In genomic region chr12:110590804-110591259, GRCm38 (mm10) we compare ENCODE assay signal across 8 mouse cellular contexts. TPM values are rescaled to one million over a fixed set of nuclear protein-coding genes. Genes with fewer than 3 reads are reported as not detected.
DNase-seq lines count a peak whose midpoint lies in the region; ATAC-seq and TF ChIP-seq lines count a peak whose summit lies in the region.

No protein-coding gene starts in this region.

- intact Hi-C loops in left cerebral cortex, postnatal 10 days (cut with DNase I), result loop anchor here (5.0 kb wide), 1 partner anchor 144 kb away; the partner anchor contains the start of gene Ppp2r5c

- no peak for TF ChIP-seq POLR2A in olfactory bulb, adult 2 months (IDR thresholded peaks at IDR 0.05; ENCODE audit: insufficient read depth, low read depth, low read length)

- DNase-seq in lung, postnatal 14 days, result no peak
- DNase-seq in limb, embryonic 11.5 days (ENCODE audit: low spot score), result no peak
- DNase-seq in right cerebral cortex, postnatal 14 days, result no peak
- no peak for DNase-seq in thymus, postnatal 36 days
- DNase-seq in left cerebral cortex, postnatal 10 days (ENCODE audit: extremely low spot score in 1 of 2, low spot score in 2 of 2), result no peak

- H3K27ac ChIP-seq in lung, embryonic 15.5 days, result peak overlapping the region; percentile 89
- peak overlapping the region; percentile 91 for H3K27ac ChIP-seq in embryonic facial prominence, embryonic 13.5 days
- peak overlapping the region; percentile 32; the same call in 1 of the 2 replicates for H3K27ac ChIP-seq in limb, embryonic 11.5 days (replicated peaks; ENCODE audit: low read depth, low read length)
- H3K27ac ChIP-seq in olfactory bulb, adult 2 months (ENCODE audit: insufficient read depth, low read depth, low read length), result peak overlapping the region; percentile 85

- peak overlapping the region; percentile 81 for H3K4me2 ChIP-seq in lung, embryonic 15.5 days
- peak overlapping the region; percentile 91 for H3K4me2 ChIP-seq in embryonic facial prominence, embryonic 13.5 days
- H3K4me2 ChIP-seq in limb, embryonic 11.5 days (ENCODE audit: low read depth, severe bottlenecking), result peak overlapping the region; percentile 93

- H3K4me3 ChIP-seq in lung, embryonic 15.5 days, result peak overlapping the region; percentile 83
- peak overlapping the region; percentile 68 for H3K4me3 ChIP-seq in embryonic facial prominence, embryonic 13.5 days
- H3K4me3 ChIP-seq in limb, embryonic 11.5 days (ENCODE audit: low read depth, low read length), result peak overlapping the region; percentile 57
- H3K4me3 ChIP-seq in olfactory bulb, adult 2 months (ENCODE audit: insufficient read depth, low read depth, low read length), result peak overlapping the region; percentile 75

- no peak for TF ChIP-seq CTCF in olfactory bulb, adult 2 months (IDR thresholded peaks at IDR 0.05; ENCODE audit: insufficient read depth, low read depth, low read length)

- H3K9ac ChIP-seq in lung, embryonic 15.5 days, result peak overlapping the region; percentile 86
- H3K9ac ChIP-seq in embryonic facial prominence, embryonic 13.5 days, result peak overlapping the region; percentile 92
- H3K9ac ChIP-seq in limb, embryonic 11.5 days (ENCODE audit: low read length), result peak overlapping the region; percentile 73

- whole genome bisulfite sequencing in lung, embryonic 15.5 days, result 2% methylated on average over 15 of the region's 15 CpGs
- WGBS in embryonic facial prominence, embryonic 13.5 days, result 2% methylated on average over 15 of the region's 15 CpGs
- 3% methylated on average over 15 of the region's 15 CpGs for WGBS in limb, embryonic 11.5 days
- under 1% methylated on average over 15 of the region's 15 CpGs for WGBS in olfactory bulb, adult 2 months

- H3K9me3 ChIP-seq in lung, embryonic 15.5 days, result no peaks in the 10 kb centered on the region
- no peaks in the 10 kb centered on the region for H3K9me3 ChIP-seq in embryonic facial prominence, embryonic 13.5 days
- no peaks in the 10 kb centered on the region for H3K9me3 ChIP-seq in limb, embryonic 11.5 days (ENCODE audit: control insufficient read depth, low read length)

- no peaks in the 10 kb centered on the region for H3K36me3 ChIP-seq in lung, embryonic 15.5 days
- H3K36me3 ChIP-seq in embryonic facial prominence, embryonic 13.5 days, result no peaks in the 10 kb centered on the region
- H3K36me3 ChIP-seq in limb, embryonic 11.5 days (ENCODE audit: control insufficient read depth, insufficient read depth, low read length), result no peaks in the 10 kb centered on the region

- peaks cover 18% of the 10 kb centered on the region for H3K4me1 ChIP-seq in lung, embryonic 15.5 days
- peaks cover 15% of the 10 kb centered on the region for H3K4me1 ChIP-seq in embryonic facial prominence, embryonic 13.5 days
- H3K4me1 ChIP-seq in limb, embryonic 11.5 days (ENCODE audit: control insufficient read depth, insufficient read depth, low read length), result peaks cover 2% of the 10 kb centered on the region; the same call in 1 of the 2 replicates
- no peaks in the 10 kb centered on the region; the same call in 1 of the 2 replicates for H3K4me1 ChIP-seq in olfactory bulb, adult 2 months (ENCODE audit: control insufficient read depth, insufficient read depth, low read length)

- no peak; the same call in 1 of the 2 replicates for ATAC-seq in lung, embryonic 15.5 days (ENCODE audit: borderline replicate concordance, extremely low read depth, low FRiP score, low TSS enrichment)
- no peak; the same call in 1 of the 2 replicates for ATAC-seq in embryonic facial prominence, embryonic 13.5 days (ENCODE audit: insufficient number of reproducible peaks, insufficient read depth, low FRiP score, low TSS enrichment, low read depth)
- 0 out of 2 replicates have a peak, but pooled peaks have one; percentile 7 for ATAC-seq in limb, embryonic 11.5 days (ENCODE audit: insufficient number of reproducible peaks, low FRiP score, low TSS enrichment, low read depth)

- H3K27me3 ChIP-seq in lung, embryonic 15.5 days, result no peaks in the 10 kb centered on the region
- no peaks in the 10 kb centered on the region for H3K27me3 ChIP-seq in embryonic facial prominence, embryonic 13.5 days
- no peaks in the 10 kb centered on the region for H3K27me3 ChIP-seq in limb, embryonic 11.5 days (ENCODE audit: control insufficient read depth, insufficient read depth, low read length)

RNA-seq across cellular contexts. Expression of gene Dync1h1, which starts 10.4 kb away (rescaled TPM):
- polyA plus RNA-seq in lung, embryonic 15.5 days (2015; fragmentation: Nextera tagmentation; extraction: Ambion mirVana), result 39.5 and 48.9 TPM in 2 replicates
- polyA plus RNA-seq in embryonic facial prominence, embryonic 13.5 days (2015; fragmentation: Nextera tagmentation; extraction: Ambion mirVana), result 56.9 and 62.3 TPM in 2 replicates
- 67.7 and 70.2 TPM in 2 replicates for polyA plus RNA-seq in limb, embryonic 11.5 days (2014; fragmentation: Nextera tagmentation; extraction: Ambion mirVana)
- 228 and 373 TPM in 2 replicates for polyA plus RNA-seq in olfactory bulb, adult 2 months (2012; ENCODE audit: insufficient read depth, insufficient read length, low replicate concordance, missing spikeins)
- 100 to 1,000 TPM; 337 to 350 TPM for total RNA-seq in left cerebral cortex, postnatal 10 days (2021)

Comparison
In these comparisons a context has a peak if more than half of its experiments do, and no peak if none do; other contexts are left out.
1. H3K27ac ChIP-seq: peak in every context shown above with its lines; median percentile 91 in embryonic facial prominence, embryonic 13.5 days; 89 in lung, embryonic 15.5 days; 85 in olfactory bulb, adult 2 months; 32 in limb, embryonic 11.5 days.